Mouse (Mus musculus) olfactory bulb, adult 2 months (tissue): ENCODE measurements around the gene 1810055G02Rik.

ENCODE experiments used
- CTCF ChIP-seq: fragments of 200-500 bp; IDR thresholded peaks from 2 replicates; pipeline ENCODE4 v1.5.1; 2012; ENCODE audit warnings: low read depth, mild to moderate bottlenecking, low read length, moderate library complexity; ENCODE audit not compliant: insufficient read depth
- POLR2A ChIP-seq: fragments of 200-500 bp; IDR thresholded peaks from 2 replicates; pipeline ENCODE4 v1.6.1; 2012; ENCODE audit warnings: mild to moderate bottlenecking, low read depth, low read length, moderate library complexity; ENCODE audit not compliant: insufficient read depth

- TF ChIP-seq CTCF (no peak), POLR2A (no peak)
These were observed 27.9 kb downstream of the 1810055G02Rik start for GRCm38 (mm10) chr19:3736001-3736400.
